Mouse (Mus musculus): ENCODE data around the gene Serpina11.
"Not testable (repeated sequence)": the region's sequence is repeated elsewhere in the genome, so short reads cannot be mapped to it uniquely, and the experiment has no call there.

The Serpina11 gene

GRCm38 (mm10) chr12:103977846-103978245 lies 11.9 kb downstream of the Serpina11 start:
- in situ Hi-C loops (cut with MboI; ENCODE audit: unreplicated experiment in 2 of 2) = no loop called here

GRCm38 (mm10) chr12:103977060-103977459 lies 12.7 kb downstream of the Serpina11 start:
- in situ Hi-C loops (cut with MboI; ENCODE audit: unreplicated experiment in 2 of 2) = no loop called here

GRCm38 (mm10) chr12:103971080-103971479 lies 18.7 kb downstream of the Serpina11 start:
- in situ Hi-C loops (cut with MboI; ENCODE audit: unreplicated experiment in 2 of 2) = no loop called here

- in situ Hi-C loops (cut with MboI; ENCODE audit: unreplicated experiment in 2 of 2) = no loop called here
These were observed 20.1 kb downstream of the Serpina11 start for GRCm38 (mm10) chr12:103969577-103970116.

- in situ Hi-C loops (cut with MboI; ENCODE audit: unreplicated experiment in 2 of 2) = no loop called here
These were observed 23.0 kb downstream of the Serpina11 start for GRCm38 (mm10) chr12:103966761-103967160.

GRCm38 (mm10) chr12:103963288-103963687 lies 26.5 kb downstream of the Serpina11 start:
- in situ Hi-C loops (cut with MboI; ENCODE audit: unreplicated experiment in 2 of 2) = no loop called here

GRCm38 (mm10) chr12:103962860-103963259 lies 26.9 kb downstream of the Serpina11 start:
- in situ Hi-C loops (cut with MboI; ENCODE audit: unreplicated experiment in 2 of 2) = no loop called here

GRCm38 (mm10) chr12:103962337-103962736 lies 27.4 kb downstream of the Serpina11 start:
- in situ Hi-C loops (cut with MboI; ENCODE audit: unreplicated experiment in 2 of 2) = no loop called here

GRCm38 (mm10) chr12:103961716-103962115 lies 28.0 kb downstream of the Serpina11 start:
- in situ Hi-C loops (cut with MboI; ENCODE audit: unreplicated experiment in 2 of 2) = no loop called here

GRCm38 (mm10) chr12:103958798-103959197 lies 31.0 kb downstream of the Serpina11 start, which contains the start of gene Serpina1e:
Gene Serpina1e, minus strand, starts transcription at chr12:103958975.
- in situ Hi-C loops (cut with MboI; ENCODE audit: unreplicated experiment in 2 of 2) = no loop called here

- in situ Hi-C loops (cut with MboI; ENCODE audit: unreplicated experiment in 2 of 2) = not testable (repeated sequence)
These were observed 33.2 kb downstream of the Serpina11 start for GRCm38 (mm10) chr12:103956555-103956954.

- in situ Hi-C loops (cut with MboI; ENCODE audit: unreplicated experiment in 2 of 2) = not testable (repeated sequence)
These were observed 36.8 kb downstream of the Serpina11 start for GRCm38 (mm10) chr12:103952972-103953371.

- in situ Hi-C loops (cut with MboI; ENCODE audit: unreplicated experiment in 2 of 2) = no loop called here
These were observed 43.5 kb downstream of the Serpina11 start for GRCm38 (mm10) chr12:103946243-103946642.

All from v-Abl transformed pro-B cells (cell line).